Mouse (Mus musculus): ENCODE data around the gene Taf8. TPM values are rescaled to one million over a fixed set of nuclear protein-coding genes. Genes with fewer than 3 reads are reported as not detected.

The Taf8 gene
- polyA plus RNA-seq, 1 experiment from 2014 or later, result 28.7 TPM

DNA sequence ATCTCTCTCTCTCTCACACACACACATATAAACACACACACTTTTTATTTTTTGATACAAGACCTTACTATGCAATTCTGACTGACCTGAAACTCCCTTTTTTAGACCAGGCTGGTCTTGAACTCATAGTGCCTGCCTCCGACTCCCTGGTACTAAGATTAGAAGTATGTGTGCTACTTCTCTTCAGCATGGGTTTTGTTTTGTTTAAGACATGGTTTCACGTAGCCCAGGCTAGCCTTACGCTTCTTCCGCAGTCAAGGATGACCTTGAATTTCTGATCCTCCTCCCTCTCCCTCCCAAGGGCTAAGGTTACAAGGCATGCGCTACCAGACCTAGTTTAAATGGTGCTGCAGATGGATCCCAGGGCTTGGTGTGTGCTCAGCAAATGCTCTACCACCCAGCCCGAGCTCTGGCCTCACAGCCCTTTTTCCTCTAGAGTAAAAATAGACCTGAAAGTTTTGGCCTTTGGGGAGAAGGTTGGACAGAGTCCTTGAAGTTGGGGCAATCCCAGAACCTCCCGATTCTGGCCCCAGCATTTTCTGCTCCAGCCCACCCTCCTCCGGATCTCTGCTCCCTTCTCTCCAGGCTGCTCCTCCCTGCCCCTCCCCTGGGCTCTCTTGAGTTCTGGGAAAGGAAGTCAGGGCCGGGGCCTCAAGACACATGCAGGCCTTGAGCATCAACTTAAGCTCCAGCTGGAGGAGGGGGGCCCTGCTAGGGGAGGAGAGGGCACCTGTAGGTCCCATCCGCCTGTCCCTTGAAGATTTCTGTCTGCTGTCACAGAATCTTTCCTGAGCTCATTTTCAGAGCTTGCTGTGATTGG lies 11.1 kb upstream of the Taf8 start:
- Histone ChIP-seq H3K4me1 (0 out of 2 replicates have a peak, but pooled peaks cover 5% of the 10 kb centered on the region), H3K9ac (no peak overlapping the region), H3K9me3 (no peaks in the 10 kb centered on the region), H3K27ac (no peak overlapping the region), H3K27me3 (replicated peaks) (no peaks in the 10 kb centered on the region), H3K36me3 (no peaks in the 10 kb centered on the region), H3K4me2 (replicated peaks) (no peak overlapping the region), H3K4me3 (no peak overlapping the region)
- no peak for ATAC-seq (ENCODE audit: low FRiP score, low read depth)
- 77% methylated on average over 10 of the region's 10 CpGs for WGBS

DNA sequence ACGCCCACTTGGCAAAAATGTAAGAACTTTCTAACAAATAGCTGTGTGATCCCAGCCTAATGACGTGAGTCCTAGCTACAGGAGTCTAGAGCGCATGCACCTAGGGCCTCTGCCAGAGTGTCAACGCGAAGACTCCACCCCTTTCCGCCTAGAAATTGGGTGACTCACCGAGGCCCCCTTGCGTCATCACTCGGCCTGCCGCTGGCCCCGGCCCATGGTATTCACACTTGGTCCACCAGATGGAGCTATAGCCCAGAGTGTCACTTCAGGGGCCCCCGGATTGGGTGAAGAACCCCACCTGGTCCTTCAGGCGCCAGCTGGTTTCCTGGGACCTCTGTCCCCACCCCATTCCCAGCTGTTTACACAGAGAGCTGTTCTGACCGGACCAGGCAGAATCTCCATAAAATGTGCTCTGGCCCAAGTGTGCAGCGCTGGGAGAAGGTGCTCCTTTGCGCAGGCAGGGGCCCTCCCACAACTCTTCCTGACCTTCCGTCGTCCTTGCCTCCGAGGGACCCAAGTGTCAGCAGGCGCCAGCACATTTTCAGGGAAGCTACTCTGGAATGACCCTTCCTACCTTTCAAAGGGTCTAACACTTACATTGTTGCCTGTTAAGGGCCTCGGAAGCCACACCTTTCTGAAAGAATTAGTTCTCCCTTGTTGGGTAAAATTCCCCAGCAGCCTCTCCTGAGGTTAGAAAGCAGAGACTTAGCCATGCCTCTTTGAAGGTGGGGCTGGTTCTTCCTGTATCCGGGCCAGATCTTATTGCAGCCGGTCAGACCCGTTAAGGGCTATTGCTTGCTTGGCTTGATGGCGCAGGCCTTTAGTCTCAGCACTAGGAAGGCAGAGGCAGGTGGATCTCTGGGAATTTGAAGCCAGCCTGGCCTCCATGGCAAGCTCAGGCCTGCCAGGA lies 9.3 kb upstream of the Taf8 start:
- Histone ChIP-seq H3K9me3 (no peaks in the 10 kb centered on the region), H3K27ac (no peak overlapping the region), H3K27me3 (replicated peaks) (no peaks in the 10 kb centered on the region), H3K4me3 (no peak overlapping the region; the same call in 1 of the 2 replicates), H3K4me1 (0 out of 2 replicates have a peak, but pooled peaks cover 5% of the 10 kb centered on the region), H3K4me2 (replicated peaks) (peak overlapping the region; percentile 42), H3K36me3 (no peaks in the 10 kb centered on the region), H3K9ac (no peak overlapping the region)
- WGBS, result 16% methylated on average over 25 of the region's 25 CpGs
- peak; percentile 88 for ATAC-seq (ENCODE audit: low FRiP score, low read depth)

DNA sequence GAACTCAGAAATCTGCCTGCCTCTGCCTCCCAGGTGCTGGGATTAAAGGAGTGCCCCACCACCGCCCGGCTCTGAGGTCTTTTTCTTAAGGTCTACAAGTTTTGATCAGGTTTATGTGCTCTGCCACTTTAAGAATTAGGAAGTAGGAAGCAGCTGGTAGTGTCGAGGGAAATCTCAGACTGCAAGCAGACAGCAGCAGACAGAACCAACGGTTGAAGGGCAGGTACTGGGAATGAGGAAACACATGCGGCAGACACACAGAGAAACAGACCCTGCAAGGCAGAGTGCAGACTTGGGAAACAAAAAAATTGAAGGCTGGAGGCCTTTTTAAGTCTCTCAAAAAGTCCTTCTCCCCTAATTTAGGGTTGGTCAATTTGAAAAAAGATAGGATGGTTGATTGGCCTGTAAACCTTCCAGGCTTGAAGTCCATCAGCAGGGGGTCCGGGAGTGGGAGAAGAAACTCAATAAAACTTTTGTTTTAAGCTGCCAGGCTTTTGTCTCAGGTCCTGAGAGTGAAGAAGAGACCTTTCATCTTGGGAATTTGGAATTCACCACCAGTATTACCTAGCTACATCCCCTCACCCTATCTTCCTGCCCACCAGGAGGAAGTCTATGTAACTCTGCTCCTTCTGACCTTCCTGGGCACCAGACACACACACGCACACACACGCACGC lies 7.1 kb upstream of the Taf8 start:
- H3K9me3 ChIP-seq, result no peaks in the 10 kb centered on the region
- WGBS, result 29% methylated on average over 9 of the region's 9 CpGs
- no peak overlapping the region for H3K4me2 ChIP-seq (replicated peaks)
- H3K27ac ChIP-seq, result no peak overlapping the region
- no peak for ATAC-seq (ENCODE audit: low FRiP score, low read depth)
- H3K4me1 ChIP-seq, result peaks cover 16% of the 10 kb centered on the region; the same call in 1 of the 2 replicates
- no peak overlapping the region for H3K9ac ChIP-seq
- no peak overlapping the region for H3K4me3 ChIP-seq
- H3K36me3 ChIP-seq, result no peaks in the 10 kb centered on the region
- H3K27me3 ChIP-seq (replicated peaks), result no peaks in the 10 kb centered on the region

DNA sequence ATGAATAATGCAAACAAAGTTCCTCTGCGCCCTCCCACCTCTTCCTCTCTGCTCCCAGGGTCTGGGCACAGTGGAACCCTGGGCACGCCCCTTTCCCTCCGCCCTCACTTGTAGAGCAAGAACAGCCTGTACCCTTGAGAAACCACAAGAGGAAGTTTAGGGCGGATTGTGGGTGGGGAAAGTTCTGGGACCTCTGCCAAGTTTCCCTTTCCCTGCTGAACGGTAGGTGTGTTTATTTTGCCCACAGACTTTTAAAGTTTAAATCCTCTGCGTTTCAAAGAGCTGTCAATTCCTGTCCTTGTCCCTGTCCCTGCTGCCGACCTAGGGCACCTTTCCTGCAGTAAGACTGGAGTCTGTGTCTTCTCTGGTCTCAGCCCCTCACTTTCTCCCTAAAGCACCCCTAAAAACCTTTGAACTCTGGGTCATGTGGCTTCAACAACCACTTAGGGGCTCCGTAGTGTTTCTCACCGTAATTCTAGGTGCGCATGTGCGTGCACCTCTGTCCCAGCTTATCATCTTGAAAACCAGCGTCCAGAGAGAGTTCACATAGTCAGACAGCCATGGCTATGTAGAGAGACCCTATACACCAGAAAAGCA lies 6.0 kb upstream of the Taf8 start:
- H3K27me3 ChIP-seq (replicated peaks), result no peaks in the 10 kb centered on the region
- no peak overlapping the region for H3K4me3 ChIP-seq
- no peaks in the 10 kb centered on the region for H3K36me3 ChIP-seq
- 0 out of 2 replicates have a peak overlapping the region, but pooled peaks have one; percentile 13 for H3K9ac ChIP-seq
- no peak overlapping the region; the same call in 1 of the 2 replicates for H3K4me2 ChIP-seq (replicated peaks)
- H3K27ac ChIP-seq, result no peak overlapping the region
- H3K9me3 ChIP-seq, result no peaks in the 10 kb centered on the region
- WGBS, result 54% methylated on average over 12 of the region's 12 CpGs
- peaks cover 16% of the 10 kb centered on the region; the same call in 1 of the 2 replicates for H3K4me1 ChIP-seq
- ATAC-seq (ENCODE audit: low FRiP score, low read depth), result no peak

DNA sequence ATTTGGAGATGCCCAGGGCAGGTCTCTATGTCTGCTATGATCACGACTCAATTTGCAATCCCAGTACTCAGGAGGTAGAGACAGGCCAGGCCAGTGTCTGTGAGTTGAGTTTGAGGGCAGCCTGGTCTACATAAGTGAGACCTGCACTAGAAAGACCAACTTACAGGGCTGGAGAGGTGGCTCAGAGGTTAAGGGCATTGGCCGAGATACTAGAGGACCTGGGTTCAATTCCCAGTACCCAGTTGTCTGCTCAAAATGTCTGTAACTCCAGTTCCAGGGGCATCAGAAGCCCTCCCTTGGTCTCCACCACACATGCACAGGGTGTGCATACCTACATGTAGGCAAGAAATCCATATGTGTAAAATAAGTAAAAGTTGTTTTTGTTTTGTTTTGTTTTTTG lies 5.4 kb upstream of the Taf8 start:
- H3K27ac ChIP-seq, result no peak overlapping the region
- no peak for ATAC-seq (ENCODE audit: low FRiP score, low read depth)
- no peaks in the 10 kb centered on the region for H3K36me3 ChIP-seq
- WGBS, result 94% methylated on average over 2 of the region's 2 CpGs
- H3K27me3 ChIP-seq (replicated peaks), result no peaks in the 10 kb centered on the region
- no peak overlapping the region for H3K9ac ChIP-seq
- H3K4me2 ChIP-seq (replicated peaks), result no peak overlapping the region
- H3K4me3 ChIP-seq, result no peak overlapping the region
- peaks cover 16% of the 10 kb centered on the region; the same call in 1 of the 2 replicates for H3K4me1 ChIP-seq
- no peaks in the 10 kb centered on the region for H3K9me3 ChIP-seq

DNA sequence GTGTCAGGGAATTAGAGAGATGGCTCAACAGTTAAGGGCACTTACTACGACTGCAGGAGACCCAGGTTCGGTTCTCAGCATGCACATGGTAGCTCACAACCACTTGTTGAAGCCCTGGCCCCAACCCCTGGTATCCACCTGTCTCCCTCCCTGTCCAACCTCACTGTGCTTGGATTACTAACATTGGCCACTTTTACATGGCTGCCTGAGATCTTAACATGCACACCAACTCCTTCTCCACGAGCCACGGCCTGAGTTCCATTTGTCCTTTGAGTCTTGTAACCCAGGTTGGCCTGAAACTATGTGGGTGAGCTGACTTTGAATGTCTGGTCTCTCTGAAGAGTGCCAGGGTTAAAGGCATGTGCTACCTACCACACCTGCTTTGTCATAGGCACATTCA lies 4.6 kb upstream of the Taf8 start:
- 88% methylated on average over 4 of the region's 4 CpGs for WGBS
- Histone ChIP-seq H3K27me3 (replicated peaks) (no peaks in the 10 kb centered on the region), H3K4me1 (peaks cover 16% of the 10 kb centered on the region; the same call in 1 of the 2 replicates), H3K9me3 (no peaks in the 10 kb centered on the region), H3K4me3 (no peak overlapping the region), H3K4me2 (replicated peaks) (no peak overlapping the region), H3K36me3 (no peaks in the 10 kb centered on the region), H3K9ac (no peak overlapping the region), H3K27ac (no peak overlapping the region)
- ATAC-seq (ENCODE audit: low FRiP score, low read depth), result no peak

DNA sequence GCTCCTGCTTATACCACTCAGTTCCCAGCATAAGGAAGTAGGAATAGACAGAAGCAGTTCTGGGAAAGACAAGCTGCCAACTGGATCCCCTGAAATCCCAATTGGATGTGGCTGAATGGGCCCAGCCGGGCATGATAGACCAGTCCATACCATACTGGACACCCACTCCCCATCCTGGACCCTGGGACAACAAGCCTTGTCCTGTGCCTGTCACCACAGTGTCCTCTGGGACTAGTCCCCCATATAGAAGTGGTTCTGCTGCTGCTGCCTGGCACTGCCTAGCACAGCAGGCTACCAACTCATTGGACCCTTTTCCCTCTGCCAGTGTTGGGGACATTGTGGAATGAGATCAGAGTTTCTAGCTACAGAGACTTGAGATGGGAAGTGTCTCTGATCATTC lies 4.0 kb upstream of the Taf8 start:
- ATAC-seq (ENCODE audit: low FRiP score, low read depth), result no peak
- 96% methylated on average over 1 of the region's 1 CpGs for WGBS
- H3K27me3 ChIP-seq (replicated peaks), result no peaks in the 10 kb centered on the region

DNA sequence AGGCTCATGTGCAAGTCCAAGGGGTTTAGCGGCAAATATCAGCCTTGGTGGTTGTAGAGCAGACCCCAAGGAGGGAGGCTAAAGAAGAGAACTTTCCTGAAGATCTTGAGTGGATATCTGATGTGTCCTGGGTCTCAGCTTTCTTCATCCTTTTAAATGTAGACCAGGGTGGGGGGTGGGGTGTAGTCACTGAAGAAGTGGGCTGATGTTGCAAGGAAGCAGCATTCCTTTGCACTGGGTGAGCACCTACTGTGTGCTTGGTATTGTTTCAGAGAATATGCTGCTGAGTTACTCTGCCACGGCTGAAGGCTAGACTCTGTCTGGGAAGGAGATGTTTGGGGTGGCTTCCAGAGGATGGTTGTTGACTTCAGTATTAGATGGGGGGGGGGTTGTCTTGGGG lies 3.5 kb upstream of the Taf8 start:
- no peaks in the 10 kb centered on the region for H3K9me3 ChIP-seq
- H3K27me3 ChIP-seq (replicated peaks), result no peaks in the 10 kb centered on the region
- ATAC-seq (ENCODE audit: low FRiP score, low read depth), result no peak
- H3K27ac ChIP-seq, result no peak overlapping the region
- H3K4me1 ChIP-seq, result peaks cover 18% of the 10 kb centered on the region
- H3K36me3 ChIP-seq, result no peaks in the 10 kb centered on the region
- H3K9ac ChIP-seq, result no peak overlapping the region
- H3K4me2 ChIP-seq (replicated peaks), result peak overlapping the region; percentile 66
- no peak overlapping the region for H3K4me3 ChIP-seq
- WGBS, result 70% methylated on average over 2 of the region's 2 CpGs

More for the DNA sequence above, 4.0 kb upstream of the Taf8 start:
- H3K27ac ChIP-seq, result no peak overlapping the region
- no peaks in the 10 kb centered on the region for H3K36me3 ChIP-seq
- no peak overlapping the region for H3K9ac ChIP-seq
- H3K4me1 ChIP-seq, result peaks cover 17% of the 10 kb centered on the region
- H3K4me3 ChIP-seq, result no peak overlapping the region
- H3K4me2 ChIP-seq (replicated peaks), result peak overlapping the region; percentile 66; the same call in 1 of the 2 replicates
- H3K9me3 ChIP-seq, result no peaks in the 10 kb centered on the region

DNA sequence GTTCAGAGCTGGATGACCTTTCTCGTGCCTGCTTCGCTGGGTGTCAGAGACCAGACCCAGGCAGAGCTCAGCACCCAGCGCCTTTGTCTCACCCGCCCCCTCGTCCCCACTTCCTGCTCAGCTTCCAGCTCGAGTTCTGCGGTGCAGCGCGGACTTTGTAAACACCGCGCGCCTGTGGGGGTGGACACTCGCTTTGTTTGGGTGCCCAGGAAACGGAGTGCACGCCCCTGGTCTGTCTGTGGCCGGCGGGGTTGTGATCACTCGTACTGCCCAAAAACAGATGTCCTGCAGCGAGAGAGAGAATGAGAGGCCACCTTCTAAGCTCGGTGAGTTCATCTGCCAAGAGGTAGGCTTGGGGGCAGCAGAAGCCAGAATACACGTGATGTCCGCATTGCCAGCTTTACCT lies 2.9 kb upstream of the Taf8 start, which contains the start of gene Ccnd3:
Gene Ccnd3, plus strand, starts transcription at position 111 of the 406 bp plus-strand sequence.
- 5% methylated on average over 22 of the region's 22 CpGs for WGBS
- ATAC-seq (ENCODE audit: low FRiP score, low read depth), result no peak
- H3K36me3 ChIP-seq, result no peaks in the 10 kb centered on the region
- peak within 1 kb of the TSS; percentile 32 for H3K4me3 ChIP-seq
- no peak within 1 kb of the TSS for H3K27ac ChIP-seq
- H3K9ac ChIP-seq, result peak within 1 kb of the TSS; percentile 54
- H3K9me3 ChIP-seq, result no peaks in the 10 kb centered on the region
- H3K4me1 ChIP-seq, result peaks cover 18% of the 10 kb centered on the region
- no peaks in the 10 kb centered on the region for H3K27me3 ChIP-seq (replicated peaks)
- H3K4me2 ChIP-seq (replicated peaks), result peak within 1 kb of the TSS; percentile 66

DNA sequence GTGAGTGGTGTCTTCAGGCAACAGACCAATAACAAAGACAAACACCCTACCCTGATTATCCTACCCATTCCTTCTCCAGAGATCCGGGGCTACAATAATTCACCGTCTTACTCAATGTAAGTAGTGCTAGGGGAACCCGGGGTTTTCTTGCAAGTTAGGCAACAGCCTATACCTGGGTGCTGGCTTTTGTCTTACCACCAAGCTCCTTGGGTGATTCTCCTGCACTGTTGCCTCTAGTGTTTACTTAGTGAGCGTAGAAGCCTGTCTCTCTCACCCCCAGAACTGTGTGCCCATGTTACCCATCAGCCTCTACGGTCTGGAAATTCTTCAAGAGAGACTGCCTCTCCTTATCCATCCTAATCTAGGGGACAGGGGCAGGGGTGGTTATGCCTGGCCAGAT lies 2.1 kb upstream of the Taf8 start:
- peak overlapping the region; percentile 66 for H3K4me2 ChIP-seq (replicated peaks)
- H3K27me3 ChIP-seq (replicated peaks), result no peaks in the 10 kb centered on the region
- no peaks in the 10 kb centered on the region for H3K9me3 ChIP-seq
- H3K36me3 ChIP-seq, result peaks cover under 1% of the 10 kb centered on the region; the same call in 1 of the 2 replicates
- ATAC-seq (ENCODE audit: low FRiP score, low read depth), result no peak
- no peak overlapping the region for H3K9ac ChIP-seq
- peaks cover 18% of the 10 kb centered on the region for H3K4me1 ChIP-seq
- 71% methylated on average over 5 of the region's 5 CpGs for WGBS
- H3K4me3 ChIP-seq, result no peak overlapping the region
- no peak overlapping the region for H3K27ac ChIP-seq

DNA sequence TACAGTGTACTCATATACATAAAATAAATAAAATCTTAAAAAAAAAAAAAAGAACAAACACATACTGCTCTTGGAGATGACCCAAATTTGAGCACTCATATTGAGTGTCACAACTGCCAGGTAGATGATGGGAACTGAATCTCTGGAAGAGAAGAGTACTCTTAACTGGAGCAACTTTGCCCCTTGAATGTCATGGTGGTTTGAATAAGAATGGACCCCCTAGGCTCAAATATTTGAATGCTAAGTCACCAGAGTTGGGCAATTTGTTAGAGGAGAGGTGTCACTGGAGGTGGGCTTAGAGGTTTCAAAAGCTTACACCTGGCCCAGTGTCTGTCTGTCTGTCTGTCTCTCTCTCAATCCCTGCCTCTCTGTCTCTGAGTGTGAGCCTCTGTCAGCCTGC lies 1.6 kb upstream of the Taf8 start:
- peaks cover 18% of the 10 kb centered on the region for H3K4me1 ChIP-seq
- no peak overlapping the region for H3K4me3 ChIP-seq
- H3K36me3 ChIP-seq, result peaks cover 5% of the 10 kb centered on the region
- no peak overlapping the region for H3K9ac ChIP-seq
- no peak overlapping the region for H3K4me2 ChIP-seq (replicated peaks)
- H3K9me3 ChIP-seq, result no peaks in the 10 kb centered on the region
- H3K27me3 ChIP-seq (replicated peaks), result no peaks in the 10 kb centered on the region
- no peak overlapping the region for H3K27ac ChIP-seq
- ATAC-seq (ENCODE audit: low FRiP score, low read depth), result no peak
